Mouse (Mus musculus) liver, embryonic 14.5 days (tissue): ENCODE measurements around the gene Osbpl10.

Experiments
- CTCF ChIP-seq: IDR thresholded peaks from 2 replicates; pipeline ENCODE4 v1.5.1; 2016; ENCODE audit warnings: antibody characterized with exemption, low read depth, control low read depth
- EP300 ChIP-seq: IDR thresholded peaks from 2 replicates; pipeline ENCODE4 v1.6.1; 2016; ENCODE audit warnings: antibody characterized with exemption, low read depth

- TF ChIP-seq CTCF (no peak), EP300 (no peak)
Measured at GRCm38 (mm10) chr9:115042971-115043706, 64.8 kb downstream of the Osbpl10 start.
